Mouse (Mus musculus) liver (tissue): Measurements from ENCODE around the gene Hist1h3b.
A peak's percentile ranks its signal among the peaks of the same experiment; 100 is the strongest.
"Not testable (repeated sequence)": the region's sequence is repeated elsewhere in the genome, so short reads cannot be mapped to it uniquely, and the experiment has no call there.

Experiments
- DNase-seq: peaks from one replicate; pipeline ENCODE4 v3.0.0-alpha.2; 2020; ENCODE audit warnings: mixed read lengths

Gene Hist1h3b

DNA sequence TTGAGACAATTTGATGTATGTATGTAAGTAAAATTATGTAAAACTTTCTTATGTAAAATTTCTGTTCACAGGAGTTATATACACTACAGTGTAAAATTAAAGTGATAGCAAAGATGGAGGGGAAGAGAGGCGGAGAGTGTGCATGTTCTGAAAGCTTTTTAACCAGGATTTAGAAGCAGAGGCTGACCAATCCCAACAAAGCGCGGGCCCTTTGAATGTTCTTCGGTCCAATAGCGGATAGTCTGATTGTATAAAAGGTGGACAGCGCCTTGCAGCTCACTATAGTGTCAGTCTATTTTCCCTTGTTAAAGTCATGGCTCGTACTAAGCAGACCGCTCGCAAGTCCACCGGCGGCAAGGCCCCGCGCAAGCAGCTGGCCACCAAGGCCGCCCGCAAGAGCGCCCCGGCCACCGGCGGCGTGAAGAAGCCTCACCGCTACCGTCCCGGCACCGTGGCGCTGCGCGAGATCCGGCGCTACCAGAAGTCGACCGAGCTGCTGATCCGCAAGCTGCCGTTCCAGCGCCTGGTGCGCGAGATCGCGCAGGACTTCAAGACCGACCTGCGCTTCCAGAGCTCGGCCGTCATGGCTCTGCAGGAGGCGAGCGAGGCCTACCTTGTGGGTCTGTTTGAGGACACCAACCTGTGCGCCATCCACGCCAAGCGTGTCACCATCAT, at the start of gene Hist1h3b:
Gene Hist1h3b, plus strand, starts transcription at position 201 of the 675 bp plus-strand sequence.
- peak; percentile 90 for DNase-seq

DNA sequence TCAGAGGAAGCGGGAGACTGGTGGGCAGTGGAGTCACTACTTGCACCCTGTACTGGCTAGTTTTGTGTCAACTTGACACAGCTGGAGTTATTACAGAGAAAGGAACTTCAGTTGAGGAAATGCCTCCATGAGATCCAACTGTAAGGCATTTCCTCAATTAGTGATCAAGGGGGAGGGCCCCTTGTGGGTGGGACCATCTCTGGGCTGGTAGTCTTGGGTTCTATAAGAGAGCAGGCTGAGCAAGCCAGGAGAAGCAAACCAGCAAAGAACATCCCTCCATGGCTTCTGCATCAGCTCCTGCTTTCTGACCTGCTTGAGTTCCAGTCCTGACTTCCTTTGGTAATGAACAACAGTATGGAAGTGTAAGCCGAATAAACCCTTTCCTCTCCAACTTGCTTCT, 49.3 kb upstream of the Hist1h3b start:
- DNase-seq: not testable (repeated sequence)

DNA sequence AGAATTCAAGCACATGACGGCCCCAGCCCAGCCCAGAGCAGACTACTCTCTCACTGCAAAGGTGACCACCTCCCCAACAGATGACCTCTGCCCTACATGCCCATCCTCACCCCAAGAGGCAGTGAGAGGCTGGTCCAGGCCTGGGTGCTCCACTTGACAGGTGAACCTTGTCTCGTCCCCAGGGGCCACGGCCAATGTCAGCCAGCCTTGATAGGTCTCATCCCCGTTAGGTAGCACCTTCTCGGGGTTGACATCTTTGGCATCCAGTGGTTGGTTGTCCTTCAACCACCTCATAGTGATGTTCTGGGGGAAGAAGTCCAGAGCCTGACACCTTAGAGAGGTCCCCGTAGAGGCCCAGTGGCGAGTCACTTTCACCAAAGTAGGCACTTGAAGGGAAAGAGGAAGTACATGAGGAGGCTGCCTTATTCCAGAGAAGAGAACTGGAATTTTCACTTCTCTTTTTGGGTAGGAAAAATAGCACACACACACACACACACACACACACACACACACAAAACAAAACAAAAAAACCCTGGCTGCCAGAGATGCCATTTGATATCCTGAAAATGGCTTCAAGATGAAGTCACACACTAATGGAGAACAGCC, 46.2 kb upstream of the Hist1h3b start:
- no peak for DNase-seq

GRCm38 (mm10) chr13:23706771-23707170, 45.3 kb upstream of the Hist1h3b start:
- DNase-seq: no peak

DNA sequence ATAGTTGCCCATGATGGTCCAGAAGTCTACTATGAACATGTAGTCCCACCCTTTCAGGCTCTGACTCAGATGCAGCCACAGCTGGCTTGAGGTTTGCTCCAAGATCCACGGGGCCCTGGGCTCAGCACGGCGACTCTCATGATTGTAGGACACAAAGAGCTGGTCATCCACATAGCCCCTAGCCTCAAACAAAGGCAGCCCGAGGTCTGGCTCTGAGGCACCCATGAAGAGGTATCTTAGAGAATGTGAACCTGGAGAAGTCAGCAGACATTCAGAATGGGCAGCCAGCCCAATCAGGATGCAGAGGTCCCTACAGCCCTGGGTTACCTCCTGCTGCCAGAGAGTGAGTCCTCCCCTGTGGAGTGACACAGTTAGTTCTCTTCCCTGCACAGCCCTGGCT, 44.0 kb upstream of the Hist1h3b start:
- no peak for DNase-seq

DNA sequence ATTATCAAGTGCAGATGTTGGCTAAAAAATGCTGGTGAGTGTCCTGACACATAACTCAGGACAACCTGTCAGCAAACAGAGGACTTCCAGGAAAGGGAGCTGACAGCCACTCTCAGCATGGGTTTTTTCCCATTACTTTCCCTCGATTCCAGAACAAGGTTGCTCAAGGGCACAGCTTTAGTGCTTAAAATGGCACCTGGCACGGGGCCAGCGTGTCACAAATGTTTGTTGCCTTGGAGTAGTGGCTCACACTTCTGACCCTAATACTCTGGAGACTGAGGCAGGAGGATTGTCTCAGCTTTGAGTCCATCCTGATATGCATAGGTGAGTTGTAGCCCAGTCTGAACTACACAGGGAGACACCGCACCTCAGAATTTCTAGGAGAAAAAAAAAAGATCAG, 43.4 kb upstream of the Hist1h3b start:
- DNase-seq: no peak

DNA sequence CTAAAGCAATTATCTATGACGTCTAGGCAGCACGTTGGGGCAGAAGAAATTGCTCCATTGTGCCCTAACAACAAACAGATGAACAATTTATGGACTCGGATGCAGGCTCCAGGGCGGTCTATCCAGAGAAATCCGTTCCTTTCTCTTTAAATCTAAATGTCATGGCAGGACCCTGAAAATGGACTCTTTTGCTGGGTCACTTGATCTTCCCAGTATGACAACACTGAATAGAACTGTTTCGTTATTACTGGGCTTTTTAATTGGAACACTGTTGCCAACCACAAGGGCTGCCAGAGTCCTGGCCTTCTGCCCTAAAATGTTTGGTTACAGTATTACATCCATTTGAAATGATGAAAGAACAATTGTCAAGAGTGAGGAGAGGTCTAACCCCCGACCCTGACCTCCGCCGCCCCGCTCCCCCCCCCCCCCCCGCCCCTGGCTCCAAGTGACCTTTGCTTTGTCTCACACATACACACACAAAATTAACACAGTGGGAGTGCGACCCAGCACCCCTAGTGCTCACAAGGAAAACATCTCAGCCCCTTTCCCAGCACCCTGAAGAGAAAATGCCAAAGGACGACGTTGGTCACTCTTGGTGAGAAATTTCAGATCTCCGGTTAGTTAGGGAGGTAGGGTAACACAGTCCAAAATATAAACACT, 42.2 kb upstream of the Hist1h3b start:
- no peak for DNase-seq

DNA sequence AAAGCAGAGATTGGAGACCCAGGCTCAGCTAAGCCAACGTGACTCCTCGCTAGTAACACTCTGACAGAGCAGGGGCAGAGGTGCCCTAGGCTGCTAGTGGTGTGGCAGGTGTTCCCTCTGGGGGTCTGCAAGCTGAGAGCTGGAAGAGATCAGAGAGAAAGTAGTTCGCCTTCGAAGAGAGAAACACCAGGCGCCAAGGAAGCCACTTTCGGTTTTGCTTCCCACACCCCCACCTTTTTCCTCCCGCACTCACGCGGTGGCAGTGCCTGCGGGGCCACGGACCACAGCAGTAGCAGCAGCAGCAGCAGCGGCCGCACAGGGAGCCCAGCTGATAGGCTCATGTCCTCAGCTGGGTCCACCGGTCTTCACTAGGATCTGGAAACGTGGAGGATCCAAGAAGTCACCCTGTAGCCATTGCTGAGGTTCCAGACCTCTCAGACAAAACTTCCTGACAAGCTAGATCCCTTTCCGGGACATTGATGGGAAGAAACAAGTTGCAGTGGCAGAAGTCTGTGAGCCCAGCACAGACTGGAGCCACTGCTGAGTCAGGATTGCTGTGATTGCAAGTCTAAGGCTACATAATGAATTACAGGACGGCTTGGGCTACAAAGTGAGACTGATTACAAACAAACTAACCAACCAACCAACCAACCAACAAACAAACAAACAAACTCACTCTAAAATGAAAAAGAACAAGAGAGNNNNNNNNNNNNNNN, 41.5 kb upstream of the Hist1h3b start, which contains the start of gene Hfe:
Gene Hfe, minus strand, starts transcription at position 481 of the 716 bp plus-strand sequence.
- DNase-seq: peak; percentile 42

DNA sequence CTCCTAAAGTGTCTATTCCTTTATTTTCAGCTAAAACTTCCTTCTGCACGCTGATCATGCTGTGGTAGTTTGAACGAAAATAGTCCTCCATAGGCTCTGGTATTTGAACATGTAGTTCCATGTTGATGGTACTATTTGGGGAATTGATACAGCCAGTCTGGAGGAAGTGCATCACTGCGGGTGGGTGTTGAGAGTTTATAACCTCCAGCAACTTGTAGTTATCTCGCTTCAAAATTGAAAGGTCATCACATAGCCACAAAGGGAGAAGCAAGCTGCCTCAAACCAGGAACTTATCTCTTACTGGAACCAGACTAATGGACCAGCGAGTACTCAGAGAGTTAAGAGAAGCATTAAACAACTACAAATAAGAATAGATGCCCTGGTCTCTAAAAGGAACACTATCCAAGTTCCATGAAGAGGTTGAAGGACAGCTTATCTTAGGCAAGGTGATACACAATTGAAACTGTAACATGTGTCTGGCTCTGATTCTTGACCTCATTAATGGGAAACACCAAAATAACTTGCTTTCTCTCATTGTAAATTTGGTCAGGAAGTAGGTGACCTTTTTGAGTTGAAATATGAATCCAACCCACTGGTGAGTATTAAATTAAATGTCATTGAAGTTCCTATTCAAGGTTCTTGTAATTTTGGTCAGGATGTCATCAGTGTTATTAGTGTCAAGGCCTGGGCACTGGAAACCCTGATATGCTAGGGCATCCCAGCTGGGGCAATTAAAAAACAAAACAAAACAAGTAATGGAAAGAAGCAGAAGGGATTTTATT, 35.6 kb upstream of the Hist1h3b start:
- no peak for DNase-seq

DNA sequence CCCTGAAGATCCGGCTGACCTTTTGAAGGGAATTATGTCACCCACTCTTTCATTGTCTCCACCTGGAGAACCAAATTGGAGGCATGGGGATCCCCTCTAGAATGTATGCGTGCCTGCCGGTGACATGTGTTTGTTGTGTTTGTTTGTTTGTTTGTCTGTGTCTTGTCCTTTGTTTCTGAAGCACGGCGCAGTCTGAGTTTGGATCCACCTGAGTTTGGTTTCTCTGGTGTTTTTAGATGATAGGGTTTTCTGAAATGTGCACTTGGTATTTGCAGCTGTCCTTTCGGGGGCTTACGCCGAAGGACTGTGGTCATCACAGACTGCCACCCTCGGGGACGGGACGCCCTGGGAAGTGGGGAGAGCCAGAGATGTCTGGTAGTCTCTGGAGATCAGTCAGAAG, 34.9 kb upstream of the Hist1h3b start:
- DNase-seq: no peak

- not testable (repeated sequence) for DNase-seq
These were observed 34.3 kb upstream of the Hist1h3b start for GRCm38 (mm10) chr13:23717593-23718245.

DNA sequence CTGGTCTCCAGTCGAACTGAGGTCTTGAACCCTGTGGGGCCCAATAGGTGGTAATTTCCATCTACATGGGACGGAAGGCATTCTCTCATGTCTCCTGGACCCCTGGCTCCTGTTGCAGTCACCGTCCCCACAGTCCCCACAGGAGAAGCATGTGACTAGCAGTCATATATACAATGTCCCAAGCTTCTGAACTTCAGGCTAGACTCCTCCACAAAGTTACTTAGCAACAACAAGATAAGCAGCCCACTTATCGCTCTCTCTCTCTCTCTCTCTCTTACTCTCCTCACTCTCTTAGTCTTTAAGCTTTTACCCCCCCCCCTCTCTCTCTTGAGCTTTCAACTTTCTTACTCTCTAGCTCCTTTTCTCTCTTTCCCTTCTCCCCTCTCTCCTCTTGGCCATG, 27.8 kb upstream of the Hist1h3b start:
- no peak for DNase-seq

- DNase-seq: no peak
These were observed 26.9 kb upstream of the Hist1h3b start for GRCm38 (mm10) chr13:23725213-23725612.

DNA sequence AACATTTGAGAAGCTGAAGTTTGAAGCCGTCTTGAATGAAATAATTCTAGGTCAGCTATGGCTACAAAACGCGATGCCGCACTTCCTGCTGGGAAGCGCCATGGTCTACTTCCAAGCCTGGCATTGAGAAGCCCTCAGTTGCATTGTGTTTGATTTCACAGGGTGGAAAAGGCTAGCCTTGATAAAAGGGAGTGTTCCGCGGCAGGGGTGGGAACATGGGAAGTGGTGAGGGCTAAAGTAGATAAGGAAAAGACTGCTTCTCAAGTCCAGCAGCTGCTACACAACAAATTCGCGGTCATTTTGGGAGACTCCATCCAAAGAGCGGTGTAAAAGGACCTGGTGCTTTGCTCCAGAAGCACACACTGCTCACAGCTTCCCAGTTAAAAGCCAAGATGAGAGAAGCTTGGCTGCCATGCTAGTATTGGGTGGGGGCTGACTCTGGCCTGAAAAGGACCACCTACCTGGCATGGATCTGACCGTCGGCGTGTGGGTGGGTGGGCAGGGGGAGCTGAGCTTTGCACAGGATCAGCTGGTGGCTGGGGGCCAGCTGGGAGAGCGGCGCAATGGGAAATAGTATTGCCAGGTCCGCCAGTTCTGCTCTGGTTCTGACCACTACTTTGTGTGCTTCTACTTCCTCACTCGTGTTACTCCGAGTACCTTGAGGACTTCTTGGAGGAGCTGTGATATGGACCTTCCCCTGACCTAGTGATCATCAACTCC, 23.4 kb upstream of the Hist1h3b start:
- peak; percentile 58 for DNase-seq

- no peak for DNase-seq
These were observed 22.9 kb upstream of the Hist1h3b start for GRCm38 (mm10) chr13:23729192-23729525.

- DNase-seq: no peak
These were observed 22.4 kb upstream of the Hist1h3b start for GRCm38 (mm10) chr13:23729706-23730105.

- no peak for DNase-seq
These were observed 21.6 kb upstream of the Hist1h3b start for GRCm38 (mm10) chr13:23730479-23730878.

- no peak for DNase-seq
These were observed 19.8 kb upstream of the Hist1h3b start for GRCm38 (mm10) chr13:23732156-23732804.

- no peak for DNase-seq
These were observed 15.0 kb upstream of the Hist1h3b start for GRCm38 (mm10) chr13:23737091-23737490.

DNA sequence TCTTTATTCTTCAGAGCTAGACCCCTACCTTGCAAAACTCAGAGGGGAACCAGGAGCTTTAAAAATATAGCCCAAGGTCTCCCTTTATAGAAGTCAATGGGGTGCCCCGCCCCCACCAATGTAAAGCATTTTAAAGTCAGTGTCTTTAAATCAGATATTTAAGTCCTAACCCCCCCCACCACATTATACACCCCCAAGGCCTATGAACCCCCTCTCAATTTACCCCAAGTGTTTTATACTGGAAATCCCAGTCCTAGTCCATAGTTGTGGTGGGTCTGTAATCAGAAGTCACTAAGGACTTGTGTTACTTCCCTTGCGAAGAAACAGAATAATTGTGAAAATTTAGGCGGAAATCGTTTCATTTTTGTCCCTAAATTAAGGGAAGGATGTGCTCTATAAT, 14.0 kb upstream of the Hist1h3b start:
- DNase-seq: peak; percentile 65

DNA sequence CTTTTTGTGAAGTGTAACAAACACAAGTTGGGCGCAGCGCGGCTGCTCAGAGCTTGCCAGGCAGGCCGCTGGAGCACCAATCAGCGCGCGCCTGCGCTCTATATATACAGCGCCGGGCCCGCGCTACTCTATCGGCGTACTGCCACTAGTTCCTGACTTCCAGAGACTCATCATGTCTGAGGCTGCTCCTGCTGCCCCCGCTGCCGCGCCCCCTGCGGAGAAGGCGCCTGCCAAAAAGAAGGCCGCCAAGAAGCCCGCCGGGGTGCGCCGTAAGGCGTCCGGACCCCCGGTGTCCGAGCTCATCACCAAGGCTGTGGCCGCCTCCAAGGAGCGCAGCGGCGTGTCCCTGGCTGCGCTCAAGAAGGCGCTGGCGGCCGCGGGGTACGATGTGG, 13.4 kb upstream of the Hist1h3b start, which contains the start of gene Hist1h1c:
Gene Hist1h1c, plus strand, starts transcription at position 132 of the 392 bp plus-strand sequence.
- peak; percentile 96 for DNase-seq
